Mouse (Mus musculus): ENCODE measurements around the gene Gm11634. TPM values are rescaled to one million over a fixed set of nuclear protein-coding genes. Genes with fewer than 3 reads are reported as not detected.
A peak's percentile ranks its signal among the peaks of the same experiment; 100 is the strongest.

The Gm11634 gene
- total and polyA plus RNA-seq, 3 experiments, result not detected

GRCm38 (mm10) chr11:101639761-101640160, 40.7 kb upstream of the Gm11634 start (continued):
- TF ChIP-seq EP300 (IDR thresholded peaks at IDR 0.05; ENCODE audit: low read depth in 1 of 2, low read length in 2 of 2), result no peak
- TF ChIP-seq RCOR1 (IDR thresholded peaks at IDR 0.05; ENCODE audit: low read depth, low read length), result 0 out of 2 replicates have a peak, but pooled peaks have one; percentile 12
- TF ChIP-seq HCFC1 (IDR thresholded peaks at IDR 0.05; ENCODE audit: low read depth, low read length), result 0 out of 2 replicates have a peak, but pooled peaks have one; percentile 26
- no peak for TF ChIP-seq GATA1 (IDR thresholded peaks at IDR 0.05; ENCODE audit: low read depth, low read length)
- TF ChIP-seq MEF2A (IDR thresholded peaks at IDR 0.05; ENCODE audit: extremely low read depth, insufficient replicate concordance, low read depth, low read length, poor library complexity, severe bottlenecking), result no peak
- TF ChIP-seq CTCF (IDR thresholded peaks at IDR 0.05 in 2 of 3, conservative IDR thresholded peaks at IDR 0.05 in 1 of 3; ENCODE audit: control insufficient read depth in 1 of 3, insufficient read depth in 1 of 3, low read depth in 2 of 3, low read length in 3 of 3, poor library complexity in 1 of 3, severe bottlenecking in 1 of 3), result no peak
- TF ChIP-seq BHLHE40 (IDR thresholded peaks at IDR 0.05; ENCODE audit: borderline replicate concordance, low read depth, low read length), result no peak
- TF ChIP-seq RAD21 (IDR thresholded peaks at IDR 0.05; ENCODE audit: low read depth, low read length), result no peak
- no peak for TF ChIP-seq CHD2 (IDR thresholded peaks at IDR 0.05; ENCODE audit: low read length)

GRCm38 (mm10) chr11:101635660-101636059, 36.6 kb upstream of the Gm11634 start:
- H3K4me1 ChIP-seq (ENCODE audit: control insufficient read depth in 1 of 2, insufficient read depth in 2 of 2, low read length in 2 of 2), result peaks cover 0 to 4% of the 10 kb centered on the region in 2 experiments; a peak in 2 of 4 replicates
- no peak overlapping the region for H3K27ac ChIP-seq (ENCODE audit: control insufficient read depth, low read depth, low read length)
- no peaks in the 10 kb centered on the region for H3K27me3 ChIP-seq (ENCODE audit: control insufficient read depth in 1 of 2, insufficient read depth in 2 of 2, low read length in 2 of 2)
- H3K9me3 ChIP-seq (replicated peaks; ENCODE audit: insufficient read depth, low read length), result no peaks in the 10 kb centered on the region
- peaks cover 0 to 2% of the 10 kb centered on the region in 2 experiments; a peak in 2 of 4 replicates for H3K36me3 ChIP-seq (ENCODE audit: control insufficient read depth in 1 of 2, insufficient read depth in 2 of 2, low read length in 2 of 2)
- H3K79me2 ChIP-seq (ENCODE audit: control insufficient read depth, insufficient read depth, low read length, poor library complexity), result no peaks in the 10 kb centered on the region
- DNase-seq (ENCODE audit: low read depth, low spot score), result no peak
- no peak overlapping the region for H3K9ac ChIP-seq (ENCODE audit: control insufficient read depth, low read depth, low read length, poor library complexity, severe bottlenecking)
- no peak overlapping the region for H3K4me3 ChIP-seq (ENCODE audit: control insufficient read depth in 1 of 2, insufficient read depth in 1 of 2, low read depth in 2 of 2, low read length in 2 of 2)
- TF ChIP-seq ZNF384 (IDR thresholded peaks at IDR 0.05; ENCODE audit: low read depth, low read length) (no peak), RAD21 (IDR thresholded peaks at IDR 0.05; ENCODE audit: low read depth, low read length) (no peak), CHD2 (IDR thresholded peaks at IDR 0.05; ENCODE audit: low read length) (no peak), ZC3H11A (IDR thresholded peaks at IDR 0.05; ENCODE audit: low read depth, low read length) (no peak), POLR2AphosphoS5 (IDR thresholded peaks at IDR 0.05; ENCODE audit: borderline replicate concordance, low read depth, low read length) (no peak), TBP (IDR thresholded peaks at IDR 0.05; ENCODE audit: low read depth, low read length) (no peak), MXI1 (IDR thresholded peaks at IDR 0.05; ENCODE audit: low read depth, low read length) (no peak), POLR2A (IDR thresholded peaks at IDR 0.05; ENCODE audit: control insufficient read depth in 1 of 2, insufficient read depth in 1 of 2, low read depth in 1 of 2, low read length in 2 of 2, poor library complexity in 1 of 2) (no peak), ETS1 (IDR thresholded peaks at IDR 0.05; ENCODE audit: low read depth, low read length) (no peak), BHLHE40 (IDR thresholded peaks at IDR 0.05; ENCODE audit: borderline replicate concordance, low read depth, low read length) (no peak), EP300 (IDR thresholded peaks at IDR 0.05; ENCODE audit: low read depth in 1 of 2, low read length in 2 of 2) (no peak), UBTF (IDR thresholded peaks at IDR 0.05; ENCODE audit: borderline replicate concordance, insufficient read depth, low read depth, low read length) (no peak), NELFE (IDR thresholded peaks at IDR 0.05; ENCODE audit: low read depth, low read length) (no peak), SIN3A (IDR thresholded peaks at IDR 0.05; ENCODE audit: low read length) (no peak)

Measured in MEL (cell line).